Mouse (Mus musculus) gastrocnemius, postnatal 36 days (tissue): ENCODE results near the gene Ccdc63. TPM values are rescaled to one million over a fixed set of nuclear protein-coding genes. Genes with fewer than 3 reads are reported as not detected.
"Not testable (repeated sequence)": the region's sequence is repeated elsewhere in the genome, so short reads cannot be mapped to it uniquely, and the experiment has no call there.

ENCODE experiments used
- DNase-seq, 2 experiments: peaks; one replicate each; pipeline ENCODE4 v3.0.0; 2022
- intact Hi-C: fragments of 180-260 bp; cut with DNase I; formaldehyde crosslinking; loops from one replicate; pipeline ENCODE4 v1.15.1; 2025
- total RNA-seq, 2 experiments: library from RNA; stranded (reverse); gene quantifications; 2 replicates each; pipeline ENCODE4 v1.2.3; 2021

The Ccdc63 gene
- total RNA-seq, 2 experiments from 2014 or later, result not detected

DNA sequence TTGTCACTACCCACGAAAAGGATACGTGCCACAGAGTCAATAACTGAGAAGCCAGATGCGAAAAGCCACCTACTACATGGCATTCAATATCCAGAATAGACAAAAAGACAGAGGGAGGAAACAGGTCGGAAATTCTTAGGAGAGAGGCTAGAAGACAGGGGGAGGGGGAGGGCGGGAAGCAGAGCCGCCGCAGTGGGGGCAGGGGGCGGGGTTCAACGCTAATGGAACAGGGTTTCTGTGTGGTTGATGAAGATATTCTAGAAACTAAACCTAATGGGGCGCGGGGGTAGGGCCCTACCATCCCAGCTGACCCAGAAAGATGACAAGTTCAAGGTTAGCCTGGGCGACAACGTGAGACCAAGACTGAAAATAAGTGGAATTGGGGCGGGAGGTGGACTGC lies 13.4 kb upstream of the Ccdc63 start:
- DNase-seq, result no peak
- intact Hi-C loops, result no loop called here

DNA sequence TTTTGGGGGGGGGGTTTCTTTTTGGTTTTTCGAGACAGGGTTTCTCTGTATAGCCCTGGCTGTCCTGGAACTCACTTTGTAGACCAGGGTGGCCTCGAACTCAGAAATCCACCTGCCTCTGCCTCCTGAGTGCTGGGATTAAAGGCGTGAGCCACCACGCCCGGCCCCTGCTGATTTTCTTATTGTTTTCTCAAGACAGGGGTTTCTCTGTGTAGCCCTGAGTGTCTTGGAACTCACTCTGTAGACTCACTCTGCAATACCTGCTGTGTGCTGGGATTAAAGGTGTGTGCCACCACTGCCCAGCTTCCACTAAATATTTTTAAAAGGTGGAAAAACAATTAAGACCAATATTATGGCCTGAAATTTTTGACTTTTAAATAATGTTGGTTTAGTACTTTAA lies 11.9 kb upstream of the Ccdc63 start:
- DNase-seq, intact Hi-C loops: not testable (repeated sequence)

DNA sequence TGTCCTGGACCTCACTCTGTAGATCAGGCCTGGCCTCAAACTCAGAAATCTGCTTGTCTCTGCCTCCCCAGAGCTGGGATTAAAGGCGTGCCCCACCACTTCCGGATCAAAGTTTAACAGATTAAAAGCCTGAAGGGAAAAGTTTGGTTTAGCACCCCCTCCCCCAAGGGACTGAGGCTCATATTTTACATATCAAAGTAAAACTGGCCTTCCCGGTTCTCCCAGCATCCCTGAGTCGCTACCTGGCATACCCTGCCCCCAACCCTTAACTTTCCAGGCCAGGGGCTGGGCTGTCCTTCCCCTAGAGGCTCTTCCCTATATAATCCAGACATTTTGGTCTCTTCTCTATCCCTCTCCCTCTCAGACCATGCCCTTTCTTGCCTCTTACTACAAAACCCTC lies 8.6 kb upstream of the Ccdc63 start:
- no peak for DNase-seq
- intact Hi-C loops, result no loop called here

DNA sequence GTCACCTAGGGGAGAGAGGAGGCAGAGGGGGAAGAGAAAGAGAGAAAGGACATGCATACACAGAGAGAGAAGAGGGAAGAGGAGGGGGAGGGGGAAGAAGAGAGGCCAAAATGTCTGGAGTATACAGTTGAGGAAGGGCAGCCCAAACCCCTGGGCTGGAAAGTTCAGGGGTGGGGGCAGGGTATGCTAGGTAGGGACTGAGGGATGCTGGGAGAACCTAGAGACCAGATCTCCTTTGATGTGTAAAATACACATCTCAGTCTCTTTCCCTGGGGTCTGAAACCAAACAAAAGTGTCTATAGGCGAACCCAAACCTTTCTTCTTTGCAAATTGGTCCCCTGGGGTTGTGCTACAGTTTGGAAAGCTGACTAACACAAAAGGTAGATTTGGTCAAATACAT lies 7.5 kb upstream of the Ccdc63 start:
- intact Hi-C loops, result no loop called here
- DNase-seq, result no peak

DNA sequence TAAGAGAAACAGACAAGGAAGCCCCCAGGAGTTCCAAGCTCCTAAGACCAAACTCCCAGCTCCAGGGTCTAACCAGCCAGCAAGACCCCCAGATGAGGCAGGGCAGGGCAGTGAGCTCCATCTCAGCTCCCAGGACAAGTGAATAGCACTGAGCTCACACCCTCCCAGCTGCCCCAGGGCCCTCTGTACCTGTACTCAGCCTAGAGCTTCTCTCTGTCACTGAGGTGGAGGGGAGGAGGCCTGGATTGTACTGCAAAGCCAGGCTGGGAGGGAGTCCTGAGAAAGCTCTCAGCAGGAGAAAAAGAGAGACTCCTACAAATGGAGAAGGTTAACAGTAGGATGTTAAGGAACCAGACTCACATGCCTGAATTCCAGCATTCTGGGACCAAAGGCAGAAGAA lies 6.0 kb upstream of the Ccdc63 start:
- no peak for DNase-seq
- intact Hi-C loops, result no loop called here

DNA sequence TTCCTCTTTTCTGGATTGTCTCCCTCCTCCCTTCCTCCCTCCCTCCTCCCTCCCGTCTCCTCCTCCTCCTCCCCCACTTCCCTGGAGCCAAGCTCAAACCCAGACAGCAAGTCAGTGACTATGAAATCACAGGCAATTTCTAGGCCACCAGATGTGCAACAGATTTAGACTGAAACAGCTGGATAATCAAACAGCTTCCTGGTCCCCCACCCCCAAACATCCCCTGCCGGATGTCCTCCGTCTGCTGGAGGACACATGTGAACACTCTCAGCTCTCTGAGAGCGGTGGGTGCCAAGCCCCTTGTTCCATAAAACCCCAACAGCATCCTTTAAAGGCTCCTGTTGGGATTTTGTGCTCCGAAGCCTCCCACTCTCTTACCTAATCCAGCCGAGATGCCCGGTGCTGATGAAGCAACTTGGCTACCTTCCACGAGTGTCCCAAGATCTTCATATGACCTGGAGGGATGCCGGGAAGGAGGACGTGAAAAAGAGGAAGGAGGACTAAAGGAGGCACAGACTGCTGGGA lies 5.5 kb upstream of the Ccdc63 start:
- peak; percentile 76 for DNase-seq
- intact Hi-C loops, result no loop called here

DNA sequence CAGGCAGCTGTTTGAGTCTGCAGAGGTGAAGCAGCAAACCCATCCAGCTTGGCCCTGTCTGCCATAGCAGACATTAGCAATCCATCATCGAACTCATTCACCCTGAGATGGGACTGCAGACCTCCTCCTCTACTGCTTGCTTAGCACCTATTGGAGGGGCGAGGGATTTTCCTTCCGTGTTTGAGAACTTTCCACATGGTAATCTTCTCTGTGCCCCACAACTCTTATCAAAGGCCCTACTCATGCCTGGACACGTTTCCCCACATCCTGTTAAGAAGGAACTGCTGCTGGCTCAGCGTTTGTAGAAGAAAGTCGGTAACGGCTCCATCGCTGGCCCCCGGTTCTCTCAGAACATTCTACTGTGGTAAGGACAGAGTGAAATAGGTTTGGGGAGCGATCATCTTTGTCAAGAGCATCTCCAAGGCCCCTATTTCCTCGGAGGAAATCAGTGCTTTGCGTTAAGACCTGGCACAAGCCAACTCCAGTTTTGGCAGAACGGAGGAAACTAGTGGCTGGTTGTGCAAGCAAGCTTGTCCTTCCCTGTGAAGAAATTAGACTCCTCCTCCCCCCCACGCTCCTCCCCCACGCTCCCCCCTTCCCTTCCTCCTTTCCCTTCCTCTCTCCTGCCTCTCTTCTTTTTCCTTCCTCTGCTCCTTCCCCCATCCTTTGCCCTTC lies 4.9 kb upstream of the Ccdc63 start:
- peak; percentile 52 to 57 for DNase-seq
- intact Hi-C loops, result no loop called here

DNA sequence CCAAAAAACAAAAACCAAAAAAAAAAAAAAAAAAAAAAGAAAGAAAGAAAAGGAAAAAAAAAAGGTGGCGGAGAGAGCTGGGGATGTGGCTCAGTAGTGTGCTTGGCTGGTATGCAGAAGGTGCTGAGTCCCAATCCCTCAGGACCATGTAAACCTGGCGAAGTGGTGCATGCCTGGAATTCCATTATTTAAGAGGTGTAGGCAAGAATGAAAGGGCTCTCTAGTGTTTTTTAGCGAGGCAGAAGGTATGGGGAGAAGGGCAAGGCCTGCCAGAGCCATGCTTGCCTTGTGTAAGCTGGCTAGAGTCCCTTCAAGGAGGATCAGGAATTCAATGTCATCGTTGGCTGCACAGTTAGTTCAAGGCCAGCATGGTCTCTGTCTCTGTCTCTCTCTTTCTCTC lies 4.2 kb upstream of the Ccdc63 start:
- intact Hi-C loops, result no loop called here
- DNase-seq, result no peak

DNA sequence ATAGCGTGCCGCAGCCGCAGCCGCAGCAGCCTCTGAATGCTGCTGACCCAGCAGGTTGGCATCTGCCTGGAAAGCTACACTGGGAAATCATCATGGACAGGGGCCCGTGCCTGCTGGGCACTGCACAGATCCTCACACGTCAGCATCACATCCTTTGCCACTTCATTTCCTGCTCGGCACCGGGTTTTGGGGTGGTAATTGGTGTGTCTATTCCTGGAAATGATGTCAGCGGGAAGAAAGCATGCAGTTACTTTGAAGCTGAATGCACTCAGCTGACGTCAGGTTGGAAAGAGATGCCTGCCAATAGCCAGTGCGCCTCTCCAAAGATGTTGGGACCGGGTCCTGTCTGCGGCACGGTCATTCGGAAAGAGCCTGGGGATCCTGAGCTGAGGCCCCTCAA lies 2.9 kb upstream of the Ccdc63 start:
- no peak for DNase-seq
- intact Hi-C loops, result no loop called here

DNA sequence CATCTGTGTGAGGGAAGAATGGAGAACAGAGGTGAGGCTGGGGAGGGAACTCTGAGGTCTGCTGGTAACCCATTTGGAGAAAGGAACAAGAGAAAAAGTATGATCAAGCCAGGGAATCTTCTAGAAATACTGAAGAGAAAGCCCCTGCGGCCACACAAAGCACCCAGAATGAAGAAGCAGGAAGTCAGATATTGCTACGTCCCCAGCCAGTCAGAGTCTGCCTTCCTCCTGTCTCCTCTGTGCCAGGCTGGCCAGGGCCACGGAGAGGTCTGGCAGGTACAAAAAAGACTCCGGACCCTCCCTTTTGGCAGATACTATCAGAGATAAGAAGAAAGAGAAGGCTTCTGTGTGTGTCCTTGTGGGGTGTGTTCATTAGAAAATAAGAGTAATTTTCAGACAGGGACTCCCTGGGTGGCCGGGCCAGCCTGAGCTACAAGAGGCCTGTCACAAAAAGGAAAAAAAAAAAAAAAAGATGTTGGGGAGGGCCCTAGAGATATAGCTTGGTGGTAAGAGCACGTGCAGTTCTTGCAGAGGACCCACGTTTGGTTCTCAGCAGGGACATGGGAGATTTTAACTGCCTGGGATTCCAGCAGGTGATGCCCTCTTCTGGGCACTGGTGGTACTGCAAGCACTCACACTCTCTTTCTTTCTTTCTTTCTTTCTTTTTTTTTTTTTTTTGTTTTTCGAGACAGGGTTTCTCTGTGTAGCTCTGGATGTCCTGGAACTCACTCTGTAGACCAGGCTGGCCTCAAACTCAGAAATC lies 1.8 kb upstream of the Ccdc63 start:
- no peak for DNase-seq
- intact Hi-C loops, result no loop called here

DNA sequence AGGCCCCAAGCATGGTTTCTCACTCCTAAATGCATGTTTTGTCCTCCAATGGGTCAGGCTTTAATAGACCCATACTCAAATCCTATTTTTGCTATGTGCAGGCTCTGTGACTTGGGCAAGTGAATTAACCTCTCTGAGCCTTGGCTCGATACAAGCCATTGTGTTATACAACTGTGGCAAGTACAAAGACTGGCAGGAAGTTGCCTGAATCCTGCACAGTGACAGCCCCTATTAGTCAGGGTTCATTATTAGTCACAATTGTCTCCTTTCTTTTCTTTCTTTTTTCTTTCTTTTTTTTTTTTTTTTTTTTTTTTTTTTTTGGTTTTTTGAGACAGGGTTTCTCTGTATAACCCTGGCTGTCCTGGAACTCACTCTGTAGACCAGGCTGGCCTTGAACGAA lies 852 bp downstream of the Ccdc63 start:
- intact Hi-C loops, DNase-seq: not testable (repeated sequence)

DNA sequence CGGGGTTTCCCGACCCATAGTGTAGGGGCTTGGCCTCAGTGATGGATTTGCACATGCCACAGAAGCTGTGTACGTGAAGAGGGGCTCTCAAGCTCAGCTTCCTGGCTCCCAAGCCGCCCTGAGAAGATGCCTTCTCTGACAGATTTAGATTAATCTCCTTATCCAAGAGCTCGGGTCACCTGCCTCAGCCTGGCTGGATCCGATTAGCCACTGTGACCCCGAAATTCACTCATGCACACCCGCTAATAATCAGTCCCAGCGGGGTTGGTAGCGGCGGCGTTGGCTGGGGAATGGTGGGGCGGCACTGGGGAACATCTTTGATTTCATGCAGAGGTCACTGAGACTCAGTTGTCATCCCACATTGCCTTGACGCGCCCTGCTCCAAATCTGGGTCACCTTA lies 1.8 kb downstream of the Ccdc63 start:
- no peak for DNase-seq
- intact Hi-C loops, result no loop called here

DNA sequence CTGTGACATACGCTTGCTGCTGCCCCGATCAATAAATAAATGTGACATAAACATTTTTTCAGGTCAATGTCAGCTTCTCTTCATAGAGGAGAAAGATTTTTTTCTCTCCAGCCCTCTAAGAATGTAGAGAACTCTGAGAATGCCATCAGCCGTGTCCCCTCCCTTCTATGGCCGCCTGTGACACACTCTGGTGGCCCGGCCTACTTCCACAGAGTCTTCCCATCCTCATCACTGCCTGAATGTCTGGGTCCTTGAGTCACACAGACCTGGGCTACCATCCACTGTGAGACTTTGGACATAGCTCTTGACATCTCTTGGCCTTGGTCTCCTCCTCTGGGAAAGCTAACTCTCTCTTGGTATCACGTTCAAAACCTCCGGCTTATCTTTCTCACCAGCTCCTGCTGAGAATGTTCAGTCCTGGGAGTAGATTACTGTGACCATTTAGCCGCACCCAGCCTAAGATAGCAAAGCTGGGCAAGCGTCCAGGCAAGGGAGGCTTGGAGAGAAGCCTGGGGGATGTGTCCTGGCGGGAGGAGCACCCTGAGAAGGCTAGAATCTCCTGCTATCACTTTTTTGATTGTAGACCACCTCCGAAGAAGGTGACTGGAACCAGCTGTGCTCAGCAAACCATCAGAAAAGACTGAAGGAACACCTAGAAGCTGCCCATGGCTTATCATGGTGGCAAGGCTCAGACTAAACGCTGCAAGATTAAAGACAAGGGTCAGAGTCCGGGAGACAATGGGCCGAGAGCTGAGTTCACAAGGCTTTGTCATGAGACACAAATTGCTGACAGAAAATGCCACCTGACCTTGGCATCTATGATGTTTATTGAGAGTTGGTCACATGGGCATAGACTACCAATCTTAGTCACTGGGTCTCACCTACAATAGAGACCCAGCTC lies 3.9 kb downstream of the Ccdc63 start:
- peak in 1 of 2 experiments; percentile 47 for DNase-seq
- intact Hi-C loops, result no loop called here

DNA sequence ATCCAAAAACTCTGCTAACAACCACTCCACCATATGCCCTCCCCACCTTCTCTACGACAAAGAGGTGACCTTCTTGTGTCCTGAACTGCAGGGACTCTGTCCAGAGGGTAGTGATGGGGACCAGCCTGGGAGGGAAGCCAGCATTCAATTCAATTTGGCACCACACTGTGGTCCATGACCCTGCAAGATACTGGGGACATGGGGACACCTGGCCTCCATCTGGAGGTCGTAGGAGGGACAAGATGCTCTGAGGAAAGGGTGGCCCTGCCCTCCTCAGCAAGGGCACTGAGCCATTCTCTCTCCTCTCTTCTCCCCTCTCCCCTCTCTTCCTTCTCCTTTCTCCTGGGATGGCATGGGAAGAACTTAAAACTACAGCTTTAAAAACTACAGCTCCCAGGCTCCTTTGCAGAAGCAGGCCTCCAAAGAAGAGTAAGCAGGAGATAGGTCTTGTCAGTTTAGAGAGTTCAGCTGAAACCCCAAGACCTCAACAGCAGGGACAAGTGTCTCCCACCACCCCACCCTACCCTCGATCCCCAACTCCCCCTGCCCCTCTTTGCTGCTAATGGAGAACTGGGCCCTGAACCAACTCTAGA lies 5.2 kb downstream of the Ccdc63 start:
- no peak for DNase-seq
- intact Hi-C loops, result no loop called here

DNA sequence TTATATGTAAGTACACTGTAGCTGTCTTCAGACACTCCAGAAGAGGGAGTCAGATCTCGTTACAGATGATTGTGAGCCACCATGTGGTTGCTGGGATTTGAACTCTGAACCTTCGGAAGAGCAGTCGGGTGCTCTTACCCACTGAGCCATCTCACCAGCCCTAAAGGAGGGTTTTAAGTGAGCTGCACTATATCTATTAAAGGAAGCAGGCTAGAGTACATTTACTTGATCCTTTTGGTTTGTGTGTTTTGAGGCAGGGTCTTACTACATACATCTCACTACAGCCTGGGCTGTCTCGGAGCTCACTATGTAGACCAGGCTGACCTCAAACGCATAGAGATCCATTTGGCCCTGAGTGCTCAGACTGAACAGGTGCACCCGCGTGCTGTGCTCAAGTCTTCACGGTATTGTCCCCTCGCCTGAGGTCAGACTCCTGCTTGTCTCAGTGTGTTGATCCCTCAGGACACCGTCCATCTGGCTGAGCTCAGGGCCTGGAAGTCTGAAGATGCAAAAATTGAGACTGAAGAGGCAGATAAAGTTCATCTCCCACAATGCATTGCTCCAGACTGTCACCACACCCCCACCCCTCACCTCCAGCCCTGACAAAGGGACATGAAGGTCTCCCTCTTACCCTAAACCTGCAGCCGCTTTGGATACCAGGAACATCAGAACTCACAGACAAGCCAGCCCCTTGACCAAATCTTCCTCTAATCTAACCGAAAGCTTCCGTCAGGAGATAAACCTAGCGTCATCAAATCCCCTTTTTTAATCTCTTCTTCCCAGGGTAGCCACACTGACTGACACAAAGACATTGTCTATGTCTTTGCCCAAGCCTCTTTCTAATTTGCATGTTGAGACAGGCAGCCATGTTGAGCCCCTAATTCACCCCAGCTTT lies 6.0 kb downstream of the Ccdc63 start:
- DNase-seq, result no peak
- intact Hi-C loops, result loop anchor here (5.0 kb wide), 2 partner anchors 243 to 258 kb away; partner anchors contain the start of gene Arpc3

DNA sequence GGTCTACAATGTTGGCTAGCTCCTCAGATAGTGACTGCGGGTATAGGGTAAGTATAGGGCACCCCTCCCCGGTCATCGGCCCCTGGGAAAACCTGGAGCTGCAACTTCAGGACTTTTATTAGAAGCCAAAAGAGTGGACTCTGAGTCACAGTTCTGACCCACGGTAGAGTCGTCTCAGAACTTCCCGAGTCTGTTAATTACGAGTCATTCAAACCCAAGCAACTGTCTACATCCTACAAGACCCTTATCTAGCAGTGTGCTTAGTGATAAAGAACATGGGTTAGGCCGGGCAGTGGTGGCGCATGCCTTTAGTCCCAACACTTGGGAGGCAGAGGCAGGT lies 7.6 kb downstream of the Ccdc63 start:
- intact Hi-C loops, result loop anchor here (5.0 kb wide), 2 partner anchors 244 to 259 kb away; partner anchors contain the start of gene Arpc3
- no peak for DNase-seq

DNA sequence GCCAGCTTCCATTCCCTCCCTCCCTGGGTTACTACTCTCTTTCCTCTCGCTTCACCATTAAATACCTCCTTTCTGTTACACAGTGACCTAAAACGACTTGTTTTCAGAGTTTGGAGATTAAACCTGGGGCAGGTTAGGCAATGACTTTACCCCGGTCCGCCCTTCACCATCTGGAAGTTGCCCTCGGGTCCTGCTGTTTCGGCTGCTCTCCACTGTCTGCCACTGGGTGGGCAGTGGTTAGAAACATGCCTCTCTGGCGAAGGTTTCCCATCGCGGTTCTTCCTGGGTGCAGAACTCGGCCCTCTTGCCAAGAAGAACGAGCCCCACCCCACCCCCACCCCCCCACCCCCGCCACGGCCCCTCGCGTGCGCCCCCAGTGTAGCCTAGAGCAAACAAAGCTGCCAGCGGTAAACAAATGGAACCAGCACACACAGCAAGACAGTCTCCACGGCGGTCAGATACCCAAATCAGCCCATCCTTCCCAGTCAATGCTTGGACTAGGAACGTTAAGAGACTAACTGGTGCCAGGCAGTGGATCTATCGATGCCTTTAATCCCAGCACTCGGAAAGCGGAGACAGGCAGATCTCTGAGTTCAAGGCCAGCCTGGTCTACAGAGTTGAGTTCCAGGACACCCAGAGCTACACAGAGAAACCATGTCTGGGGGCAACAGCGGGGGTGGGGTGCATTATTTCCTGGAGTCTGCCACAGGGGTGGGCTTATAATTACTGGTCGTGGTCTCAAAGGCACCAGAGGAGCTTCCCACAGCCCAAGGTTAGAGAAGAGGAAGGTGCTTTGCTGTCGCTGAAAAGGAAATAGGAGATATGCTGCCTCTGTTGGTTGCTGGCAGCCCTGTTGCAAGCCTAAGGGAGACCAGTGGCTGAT lies 8.2 kb downstream of the Ccdc63 start:
- intact Hi-C loops, result loop anchor here (5.0 kb wide), 2 partner anchors 245 to 260 kb away; partner anchors contain the start of gene Arpc3
- no peak for DNase-seq
